Mouse (Mus musculus): ENCODE measurements around the gene Leprot. TPM values are rescaled to one million over a fixed set of nuclear protein-coding genes. Genes with fewer than 3 reads are reported as not detected.

Gene Leprot
- total RNA-seq, 2 experiments from 2014 or later = 24.3 to 27.6 TPM

DNA sequence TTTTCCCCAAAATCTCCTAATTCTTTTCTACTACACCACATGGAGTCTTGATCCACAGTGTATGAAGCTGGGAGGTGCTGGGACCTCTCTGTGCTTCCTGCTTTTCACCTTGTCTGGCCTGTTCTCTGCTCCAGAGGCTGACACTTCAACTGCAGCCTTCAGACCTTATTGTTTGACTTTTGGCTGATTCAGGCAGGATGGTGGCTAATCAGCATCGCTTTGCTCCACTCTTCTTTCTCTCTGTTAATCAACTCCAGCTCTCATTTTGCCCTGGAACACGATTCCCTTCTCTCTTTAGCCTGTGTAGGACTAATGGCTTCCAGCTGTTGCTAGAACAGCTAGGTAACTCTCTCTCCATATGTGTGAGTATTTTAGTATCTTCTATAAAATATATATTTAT is 59.7 kb downstream of the Leprot start:
- intact Hi-C loops (cut with DNase I) = no loop called here
- no peak for DNase-seq (ENCODE audit: low spot score in 2 of 2)

DNA sequence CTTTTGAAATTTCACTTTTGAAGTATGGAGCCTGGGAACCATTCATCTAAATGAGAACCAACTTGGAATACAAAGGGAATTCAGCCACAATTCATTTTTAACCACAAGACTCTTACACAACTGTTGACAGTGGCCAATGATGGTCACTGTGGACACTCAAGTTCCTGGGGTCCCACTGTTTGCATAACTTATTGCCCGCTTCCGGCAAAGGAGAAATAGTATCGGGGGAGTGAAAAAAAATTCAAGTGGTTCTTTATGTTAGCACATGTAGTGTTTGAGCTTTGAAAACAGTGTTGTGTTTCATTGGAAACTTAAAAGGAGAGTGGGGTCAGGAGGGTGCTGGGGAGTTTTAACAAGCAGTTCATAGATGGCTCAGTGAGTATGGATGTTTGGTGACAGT is 60.4 kb downstream of the Leprot start:
- intact Hi-C loops (cut with DNase I) = no loop called here
- DNase-seq (ENCODE audit: low spot score in 2 of 2) = no peak

Other genes with a start within 250 kb of the Leprot start
- gene Ak4, start 228.4 kb upstream of the Leprot start, total RNA-seq (2021) = 10 to 100 TPM; 34.2 to 40.7 TPM
- gene Dnajc6, start 151.1 kb upstream of the Leprot start, total RNA-seq (2021) = 100 to 1,000 TPM; 304 to 330 TPM
- gene Lepr, start 69.7 kb downstream of the Leprot start, total RNA-seq (2021) = 1 to 10 TPM; 4.2 to 6.3 TPM
- gene B020004J07Rik, start 196.3 kb downstream of the Leprot start, total RNA-seq (2021) = not detected
- gene C130073F10Rik, start 246.1 kb downstream of the Leprot start, total RNA-seq (2021) = not detected

All from left cerebral cortex, postnatal 36 days (tissue).